Mouse (Mus musculus) midbrain, embryonic 12.5 days (tissue): ENCODE data around the gene Scmh1. TPM values are rescaled to one million over a fixed set of nuclear protein-coding genes. Genes with fewer than 3 reads are reported as not detected.
A peak's percentile ranks its signal among the peaks of the same experiment; 100 is the strongest.
"Not testable (repeated sequence)": the region's sequence is repeated elsewhere in the genome, so short reads cannot be mapped to it uniquely, and the experiment has no call there.

Experiments used
- ATAC-seq: fragments of 200-750 bp; cut with Nextera tagmentation; 2 replicates; pipeline ENCODE4 v1.8.0; 2017; ENCODE audit warnings: low read depth, moderate TSS enrichment, moderate library complexity; ENCODE audit not compliant: low FRiP score
- H3K27ac ChIP-seq: fragments of 300-500 bp; sonication (generic); replicated peaks from 2 replicates; pipeline ENCODE4 v1.5.1; 2016; ENCODE audit warnings: mild to moderate bottlenecking
- H3K27me3 ChIP-seq: fragments of 300-500 bp; sonication (generic); 2 replicates; pipeline ENCODE4 v1.6.1; 2016; ENCODE audit warnings: mild to moderate bottlenecking
- H3K36me3 ChIP-seq: fragments of 300-500 bp; sonication (generic); 2 replicates; pipeline ENCODE4 v1.6.1; 2016
- H3K4me1 ChIP-seq: fragments of 300-500 bp; sonication (generic); 2 replicates; pipeline ENCODE4 v1.6.1; 2016
- H3K4me2 ChIP-seq: fragments of 300-500 bp; sonication (generic); replicated peaks from 2 replicates; pipeline ENCODE4 v1.6.1; 2016; ENCODE audit warnings: mild to moderate bottlenecking, moderate library complexity
- H3K4me3 ChIP-seq: fragments of 300-500 bp; sonication (generic); 2 replicates; pipeline ENCODE4 v1.5.1; 2016; ENCODE audit warnings: mild to moderate bottlenecking
- H3K9ac ChIP-seq: fragments of 300-500 bp; sonication (generic); replicated peaks from 2 replicates; pipeline ENCODE4 v1.6.1; 2016; ENCODE audit warnings: mild to moderate bottlenecking, moderate library complexity
- H3K9me3 ChIP-seq: fragments of 300-500 bp; sonication (generic); 2 replicates; pipeline ENCODE4 v1.6.1; 2016; ENCODE audit warnings: mild to moderate bottlenecking
- WGBS: fragments of 180-500 bp; shearing (Covaris S2); methylation state at CpG from one replicate; pipeline ENCODE4 v1.1.7; 2016; 5-methylcytosine and 5-hydroxymethylcytosine counted together
- polyA plus RNA-seq: library from polyadenylated mRNA; unstranded; fragments of >200 nt; fragmentation: Nextera tagmentation; extraction: Ambion mirVana; gene quantifications from 2 replicates; pipeline ENCODE4 v1.2.1, GENCODE M21; 2016

The Scmh1 gene
- polyA plus RNA-seq, 1 experiment from 2014 or later: 64.4 TPM

- Histone ChIP-seq H3K9me3 (no peaks in the 10 kb centered on the region), H3K4me1 (0 out of 2 replicates have a peak, but pooled peaks cover 7% of the 10 kb centered on the region), H3K27ac (no peak overlapping the region), H3K4me2 (no peak overlapping the region), H3K27me3 (peaks cover 26% of the 10 kb centered on the region), H3K36me3 (no peaks in the 10 kb centered on the region), H3K9ac (no peak overlapping the region), H3K4me3 (no peak overlapping the region)
- ATAC-seq: no peak
- WGBS: 54% methylated on average over 4 of the region's 4 CpGs
These were observed 17.6 kb upstream of the Scmh1 start for GRCm38 (mm10) chr4:120387496-120387895.

GRCm38 (mm10) chr4:120387968-120388367, 17.1 kb upstream of the Scmh1 start:
- WGBS: 85% methylated on average over 2 of the region's 2 CpGs
- Histone ChIP-seq H3K9me3 (no peaks in the 10 kb centered on the region), H3K4me1 (0 out of 2 replicates have a peak, but pooled peaks cover 7% of the 10 kb centered on the region), H3K9ac (no peak overlapping the region), H3K27me3 (peaks cover 26% of the 10 kb centered on the region), H3K4me3 (no peak overlapping the region), H3K36me3 (no peaks in the 10 kb centered on the region), H3K27ac (no peak overlapping the region), H3K4me2 (no peak overlapping the region)
- no peak for ATAC-seq

- Histone ChIP-seq H3K4me1 (0 out of 2 replicates have a peak, but pooled peaks cover 7% of the 10 kb centered on the region), H3K9ac (no peak overlapping the region), H3K4me2 (no peak overlapping the region), H3K4me3 (no peak overlapping the region), H3K27me3 (peaks cover 18% of the 10 kb centered on the region), H3K36me3 (no peaks in the 10 kb centered on the region), H3K9me3 (no peaks in the 10 kb centered on the region), H3K27ac (no peak overlapping the region)
- 15% methylated on average over 3 of the region's 3 CpGs for WGBS
- no peak for ATAC-seq
These were observed 16.0 kb upstream of the Scmh1 start for GRCm38 (mm10) chr4:120388998-120389542.

GRCm38 (mm10) chr4:120389546-120389945, 15.5 kb upstream of the Scmh1 start:
- WGBS: 44% methylated on average over 6 of the region's 6 CpGs
- peaks cover 17% of the 10 kb centered on the region for H3K27me3 ChIP-seq

GRCm38 (mm10) chr4:120391591-120391990, 13.5 kb upstream of the Scmh1 start:
- peaks cover 10% of the 10 kb centered on the region for H3K27me3 ChIP-seq
- H3K9ac ChIP-seq: no peak overlapping the region
- WGBS: 71% methylated on average over 6 of the region's 6 CpGs
- no peak overlapping the region for H3K27ac ChIP-seq
- H3K4me2 ChIP-seq: no peak overlapping the region
- no peaks in the 10 kb centered on the region for H3K36me3 ChIP-seq
- 0 out of 2 replicates have a peak, but pooled peaks cover 7% of the 10 kb centered on the region for H3K4me1 ChIP-seq
- H3K4me3 ChIP-seq: no peak overlapping the region
- ATAC-seq: no peak
- H3K9me3 ChIP-seq: no peaks in the 10 kb centered on the region

More at GRCm38 (mm10) chr4:120389546-120389945, 15.5 kb upstream of the Scmh1 start:
- Histone ChIP-seq H3K27ac (no peak overlapping the region), H3K4me3 (no peak overlapping the region), H3K9ac (no peak overlapping the region), H3K9me3 (no peaks in the 10 kb centered on the region), H3K36me3 (no peaks in the 10 kb centered on the region), H3K4me2 (no peak overlapping the region), H3K4me1 (0 out of 2 replicates have a peak, but pooled peaks cover 7% of the 10 kb centered on the region)
- no peak for ATAC-seq

- Histone ChIP-seq H3K27me3 (peaks cover 4% of the 10 kb centered on the region; the same call in 1 of the 2 replicates), H3K36me3 (no peaks in the 10 kb centered on the region), H3K4me2 (no peak overlapping the region), H3K9me3 (no peaks in the 10 kb centered on the region), H3K27ac (no peak overlapping the region), H3K4me1 (0 out of 2 replicates have a peak, but pooled peaks cover 7% of the 10 kb centered on the region), H3K9ac (no peak overlapping the region), H3K4me3 (no peak overlapping the region)
- 87% methylated on average over 4 of the region's 4 CpGs for WGBS
- ATAC-seq: no peak
These were observed 12.7 kb upstream of the Scmh1 start for GRCm38 (mm10) chr4:120392341-120392740.

- Histone ChIP-seq H3K4me3 (no peak overlapping the region), H3K36me3 (no peaks in the 10 kb centered on the region), H3K4me1 (0 out of 2 replicates have a peak, but pooled peaks cover 7% of the 10 kb centered on the region), H3K9me3 (no peaks in the 10 kb centered on the region), H3K9ac (no peak overlapping the region), H3K4me2 (no peak overlapping the region), H3K27ac (no peak overlapping the region), H3K27me3 (peaks cover 4% of the 10 kb centered on the region; the same call in 1 of the 2 replicates)
- no peak for ATAC-seq
- WGBS: 50% methylated on average over 3 of the region's 3 CpGs
These were observed 12.3 kb upstream of the Scmh1 start for GRCm38 (mm10) chr4:120392748-120393147.

GRCm38 (mm10) chr4:120400251-120400650, 4.8 kb upstream of the Scmh1 start:
- no peak overlapping the region for H3K27ac ChIP-seq
- no peaks in the 10 kb centered on the region for H3K4me1 ChIP-seq
- ATAC-seq: no peak
- 91% methylated on average over 3 of the region's 3 CpGs for WGBS
- 0 out of 2 replicates have a peak, but pooled peaks cover 9% of the 10 kb centered on the region for H3K27me3 ChIP-seq
- H3K9ac ChIP-seq: no peak overlapping the region
- H3K9me3 ChIP-seq: no peaks in the 10 kb centered on the region
- no peak overlapping the region for H3K4me2 ChIP-seq
- no peak overlapping the region for H3K4me3 ChIP-seq
- H3K36me3 ChIP-seq: no peaks in the 10 kb centered on the region

GRCm38 (mm10) chr4:120402105-120402504, 3.0 kb upstream of the Scmh1 start:
- ATAC-seq, H3K4me3 ChIP-seq, H3K27me3 ChIP-seq, H3K27ac ChIP-seq, H3K9me3 ChIP-seq, H3K4me2 ChIP-seq, H3K9ac ChIP-seq, H3K36me3 ChIP-seq: not testable (repeated sequence)
- peaks cover 10% of the 10 kb centered on the region for H3K4me1 ChIP-seq

GRCm38 (mm10) chr4:120404247-120404646, 834 bp upstream of the Scmh1 start:
- H3K27ac ChIP-seq: no peak overlapping the region
- no peaks in the 10 kb centered on the region for H3K36me3 ChIP-seq
- peaks cover 16% of the 10 kb centered on the region for H3K4me1 ChIP-seq
- no peak overlapping the region for H3K4me2 ChIP-seq
- no peak for ATAC-seq
- H3K27me3 ChIP-seq: 0 out of 2 replicates have a peak, but pooled peaks cover 9% of the 10 kb centered on the region
- no peaks in the 10 kb centered on the region for H3K9me3 ChIP-seq
- H3K9ac ChIP-seq: no peak overlapping the region
- H3K4me3 ChIP-seq: peak overlapping the region; percentile 93; the same call in 1 of the 2 replicates

GRCm38 (mm10) chr4:120404778-120405143, 320 bp upstream of the Scmh1 start:
- Histone ChIP-seq H3K27me3 (0 out of 2 replicates have a peak, but pooled peaks cover 9% of the 10 kb centered on the region), H3K4me1 (peaks cover 16% of the 10 kb centered on the region), H3K4me3 (peak overlapping the region; percentile 93), H3K4me2 (peak overlapping the region; percentile 63), H3K9ac (0 out of 2 replicates have a peak overlapping the region, but pooled peaks have one; percentile 31), H3K9me3 (no peaks in the 10 kb centered on the region), H3K27ac (no peak overlapping the region), H3K36me3 (no peaks in the 10 kb centered on the region)
- 15% methylated on average over 15 of the region's 21 CpGs for WGBS
- peak; percentile 19 for ATAC-seq

- Histone ChIP-seq H3K4me2 (peak overlapping the region; percentile 63), H3K27me3 (0 out of 2 replicates have a peak, but pooled peaks cover 9% of the 10 kb centered on the region), H3K9ac (peak overlapping the region; percentile 98), H3K36me3 (no peaks in the 10 kb centered on the region), H3K27ac (peak overlapping the region; percentile 89), H3K4me1 (peaks cover 16% of the 10 kb centered on the region), H3K4me3 (peak overlapping the region; percentile 93), H3K9me3 (no peaks in the 10 kb centered on the region)
- WGBS: 3% methylated on average over 25 of the region's 25 CpGs
- ATAC-seq: peak; percentile 32
These were observed 941 bp downstream of the Scmh1 start for GRCm38 (mm10) chr4:120405806-120406638.
